20 mouse cellular contexts compared by ENCODE assay signal in the genomic region with DNA sequence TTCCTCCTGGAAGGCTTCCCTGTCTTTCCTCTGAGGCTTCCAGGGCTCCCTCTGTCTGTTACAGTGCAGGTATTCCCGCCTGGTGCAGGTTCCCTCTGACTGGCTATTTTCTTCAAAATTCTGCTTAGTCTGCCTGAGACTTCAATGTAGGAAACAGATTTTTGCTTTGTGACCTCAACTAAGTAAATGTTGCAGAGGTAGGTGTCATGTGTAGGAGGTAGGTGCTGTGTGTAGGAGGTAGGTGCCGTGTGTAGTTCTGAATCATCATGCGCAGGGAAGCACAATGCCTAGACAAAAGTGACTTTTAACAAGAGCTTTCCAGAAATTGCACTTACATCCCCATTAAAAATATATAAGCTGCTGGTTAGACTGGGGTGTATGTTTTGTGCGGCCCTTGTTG.
"Had no signal": no experiment of that assay in that cellular context is flagged by ENCODE, and none has a peak within 500 bp of the region (broad histone marks: within the 10 kb centered on the region; RNA-seq: fewer than 3 reads in every experiment).

No protein-coding gene starts in this region.

- H3K9me3 ChIP-seq: intestine, embryonic 15.5 days; kidney, embryonic 15.5 days; limb, embryonic 15.5 days; midbrain, embryonic 12.5 days; midbrain, embryonic 15.5 days; neural tube, embryonic 12.5 days; neural tube, embryonic 15.5 days had no signal

- H3K4me2 ChIP-seq: intestine, embryonic 15.5 days; kidney, embryonic 15.5 days; limb, embryonic 15.5 days; liver, embryonic 11.5 days; lung, embryonic 14.5 days; midbrain, embryonic 12.5 days; midbrain, embryonic 15.5 days; neural tube, embryonic 12.5 days; neural tube, embryonic 15.5 days had no signal

- H3K4me1 ChIP-seq: kidney, embryonic 15.5 days; midbrain, embryonic 12.5 days; midbrain, embryonic 15.5 days; neural tube, embryonic 12.5 days; neural tube, embryonic 15.5 days had no signal

- ATAC-seq: intestine, embryonic 15.5 days; liver, postnatal 0 days; lung, postnatal 0 days; midbrain, embryonic 15.5 days had no signal

- H3K4me3 ChIP-seq: intestine, embryonic 15.5 days; kidney, embryonic 15.5 days; limb, embryonic 15.5 days; midbrain, embryonic 12.5 days; midbrain, embryonic 15.5 days; neural tube, embryonic 12.5 days; neural tube, embryonic 15.5 days had no signal

- DNase-seq: kidney, adult 11 months; kidney, adult 8-10 months; kidney, postnatal 10 days; kidney, postnatal 36 days; layer of hippocampus, adult 9-11 months; liver, postnatal 0 days; lung, embryonic 14.5 days; thymus, adult 18-20 months; thymus, postnatal 36 days had no signal

- H3K9ac ChIP-seq: intestine, embryonic 15.5 days; kidney, embryonic 15.5 days; limb, embryonic 15.5 days; liver, embryonic 14.5 days; liver, postnatal 0 days; lung, embryonic 14.5 days; midbrain, embryonic 12.5 days; midbrain, embryonic 15.5 days; neural tube, embryonic 12.5 days; neural tube, embryonic 15.5 days had no signal

- H3K27me3 ChIP-seq: intestine, embryonic 15.5 days; kidney, embryonic 15.5 days; limb, embryonic 15.5 days; midbrain, embryonic 12.5 days; midbrain, embryonic 15.5 days; neural tube, embryonic 12.5 days; neural tube, embryonic 15.5 days had no signal

- H3K36me3 ChIP-seq: intestine, embryonic 15.5 days; kidney, embryonic 15.5 days; limb, embryonic 15.5 days; midbrain, embryonic 12.5 days; midbrain, embryonic 15.5 days; neural tube, embryonic 12.5 days; neural tube, embryonic 15.5 days had no signal

- H3K27ac ChIP-seq: intestine, embryonic 15.5 days; kidney, embryonic 15.5 days; limb, embryonic 15.5 days; liver, embryonic 14.5 days; macrophage; midbrain, embryonic 12.5 days; midbrain, embryonic 15.5 days; neural tube, embryonic 12.5 days; neural tube, embryonic 15.5 days had no signal
